Mouse (Mus musculus) lung, embryonic 15.5 days (tissue): Measurements from ENCODE around the gene Six4. TPM values are rescaled to one million over a fixed set of nuclear protein-coding genes. Genes with fewer than 3 reads are reported as not detected.
"Not testable (repeated sequence)": the region's sequence is repeated elsewhere in the genome, so short reads cannot be mapped to it uniquely, and the experiment has no call there.

Experiments
- ATAC-seq: fragments of 200-750 bp; cut with Nextera tagmentation; 2 replicates; pipeline ENCODE4 v1.8.0; 2017; ENCODE audit warnings: moderate number of reproducible peaks, borderline replicate concordance; ENCODE audit not compliant: low FRiP score, low TSS enrichment; ENCODE audit errors: extremely low read depth
- H3K27ac ChIP-seq: fragments of 300-500 bp; sonication (generic); 2 replicates; pipeline ENCODE4 v1.5.1; 2015; ENCODE audit warnings: moderate library complexity, mild to moderate bottlenecking, inconsistent platforms
- H3K27me3 ChIP-seq: fragments of 300-500 bp; sonication (generic); 2 replicates; pipeline ENCODE4 v1.6.1; 2015; ENCODE audit warnings: inconsistent platforms
- H3K36me3 ChIP-seq: fragments of 300-500 bp; sonication (generic); 2 replicates; pipeline ENCODE4 v1.6.1; 2015; ENCODE audit warnings: inconsistent platforms
- H3K4me1 ChIP-seq: fragments of 300-500 bp; sonication (generic); 2 replicates; pipeline ENCODE4 v1.6.1; 2015; ENCODE audit warnings: inconsistent platforms
- H3K4me2 ChIP-seq: fragments of 300-500 bp; sonication (generic); 2 replicates; pipeline ENCODE4 v1.6.1; 2015; ENCODE audit warnings: inconsistent platforms, mild to moderate bottlenecking, moderate library complexity
- H3K4me3 ChIP-seq: fragments of 300-500 bp; sonication (generic); 2 replicates; pipeline ENCODE4 v1.5.1; 2015; ENCODE audit warnings: mild to moderate bottlenecking, inconsistent platforms
- H3K9ac ChIP-seq: fragments of 300-500 bp; sonication (generic); 2 replicates; pipeline ENCODE4 v1.6.1; 2015; ENCODE audit warnings: inconsistent platforms
- H3K9me3 ChIP-seq: fragments of 300-500 bp; sonication (generic); 2 replicates; pipeline ENCODE4 v1.6.1; 2016; ENCODE audit warnings: inconsistent platforms
- WGBS: fragments of 180-500 bp; shearing (Covaris S2); methylation state at CpG from one replicate; pipeline ENCODE4 v1.1.7; 2015; 5-methylcytosine and 5-hydroxymethylcytosine counted together
- polyA plus RNA-seq: library from polyadenylated mRNA; unstranded; fragments of >200 nt; fragmentation: Nextera tagmentation; extraction: Ambion mirVana; gene quantifications from 2 replicates; pipeline ENCODE4 v1.2.1, GENCODE M21; 2015

The Six4 gene
- 2.4 and 2.9 TPM in 2 replicates for polyA plus RNA-seq

DNA sequence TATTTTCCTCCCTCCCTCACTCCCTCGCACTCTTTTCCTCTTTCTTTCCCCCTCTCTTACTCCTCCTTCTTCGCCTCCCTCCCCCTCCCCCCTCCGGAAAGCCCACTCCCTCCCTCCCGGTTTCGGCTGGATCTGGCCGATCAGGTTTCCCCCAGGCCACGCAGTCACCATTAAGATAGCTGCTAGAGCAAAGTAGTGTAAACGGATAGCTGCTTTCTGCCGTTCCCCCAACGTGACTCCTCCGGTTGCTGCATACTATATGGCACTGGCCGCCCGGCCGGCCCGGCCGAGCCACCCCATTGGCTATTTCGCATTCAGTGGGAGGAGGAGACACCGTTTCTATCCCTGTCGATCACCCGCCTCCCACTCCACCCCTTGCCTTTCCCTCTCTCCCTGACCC lies at the start of gene Six4:
Gene Six4 (minus strand): TSS at position 261 of the 400 bp plus-strand sequence.
- H3K36me3 ChIP-seq = no peaks in the 10 kb centered on the region
- peak within 1 kb of the TSS; percentile 100 for H3K4me2 ChIP-seq
- no peaks in the 10 kb centered on the region for H3K9me3 ChIP-seq
- peaks cover 23% of the 10 kb centered on the region for H3K4me1 ChIP-seq
- H3K9ac ChIP-seq = peak within 1 kb of the TSS; percentile 72
- under 1% methylated on average over 20 of the region's 20 CpGs for WGBS
- H3K27me3 ChIP-seq = peaks cover 9% of the 10 kb centered on the region; the same call in 1 of the 2 replicates
- ATAC-seq = peak; percentile 83
- peak within 1 kb of the TSS; percentile 84 for H3K27ac ChIP-seq
- H3K4me3 ChIP-seq = peak within 1 kb of the TSS; percentile 75

DNA sequence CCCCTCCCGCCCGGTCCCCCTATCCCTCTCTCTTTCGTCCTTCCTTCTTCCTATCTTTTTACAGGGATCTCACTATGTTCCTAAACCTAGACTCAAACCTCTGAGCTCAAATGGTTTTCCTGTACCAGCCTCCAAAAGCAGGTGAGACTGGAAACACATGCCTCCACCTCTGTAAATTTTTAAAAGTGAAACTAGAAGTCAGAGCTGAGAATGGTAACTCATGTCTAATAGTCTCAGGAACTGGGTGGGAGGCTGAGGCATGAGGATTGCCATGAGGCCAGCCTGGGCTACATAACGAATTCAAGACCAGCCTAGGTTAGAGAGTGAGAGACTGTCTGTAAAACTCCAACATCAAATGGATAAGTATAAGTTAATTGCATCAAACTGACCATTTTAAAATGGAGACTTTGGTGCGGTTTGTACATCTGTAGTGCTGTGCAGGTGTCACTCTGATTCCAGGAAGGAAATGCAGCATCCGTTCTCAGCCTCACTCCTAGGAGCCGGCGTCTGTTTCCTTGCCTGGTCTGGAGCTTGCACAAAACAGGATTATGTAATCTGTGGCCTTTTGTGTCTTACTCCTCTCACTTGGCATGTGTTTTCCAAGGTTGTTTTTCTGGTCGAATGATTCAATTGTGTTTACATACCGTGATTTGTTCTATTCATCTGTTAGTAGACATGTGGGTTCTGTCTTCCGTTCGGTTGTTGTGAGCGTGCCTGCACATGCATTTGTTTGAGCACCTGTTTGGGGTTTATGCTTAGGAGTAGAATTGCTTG lies 49.3 kb upstream of the Six4 start:
- no peaks in the 10 kb centered on the region for H3K9me3 ChIP-seq
- H3K4me2 ChIP-seq = no peak overlapping the region
- H3K27me3 ChIP-seq = no peaks in the 10 kb centered on the region
- H3K36me3 ChIP-seq = no peaks in the 10 kb centered on the region
- H3K4me3 ChIP-seq = no peak overlapping the region
- no peak overlapping the region for H3K27ac ChIP-seq
- no peak for ATAC-seq
- no peak overlapping the region for H3K9ac ChIP-seq
- H3K4me1 ChIP-seq = peaks cover 8% of the 10 kb centered on the region
- 82% methylated on average over 13 of the region's 13 CpGs for WGBS

GRCm38 (mm10) chr12:73160341-73160740 lies 47.1 kb upstream of the Six4 start:
- no peak for ATAC-seq
- H3K4me2 ChIP-seq = 0 out of 2 replicates have a peak overlapping the region, but pooled peaks have one; percentile 2

GRCm38 (mm10) chr12:73154150-73154549 lies 40.9 kb upstream of the Six4 start:
- H3K27ac ChIP-seq = no peak overlapping the region
- no peak for ATAC-seq
- H3K36me3 ChIP-seq = no peaks in the 10 kb centered on the region
- H3K9ac ChIP-seq = no peak overlapping the region
- H3K9me3 ChIP-seq = no peaks in the 10 kb centered on the region
- 89% methylated on average over 4 of the region's 4 CpGs for WGBS
- no peak overlapping the region for H3K4me2 ChIP-seq
- no peak overlapping the region for H3K4me3 ChIP-seq
- no peaks in the 10 kb centered on the region for H3K27me3 ChIP-seq
- H3K4me1 ChIP-seq = no peaks in the 10 kb centered on the region

More at GRCm38 (mm10) chr12:73160341-73160740, 47.1 kb upstream of the Six4 start:
- H3K27me3 ChIP-seq = no peaks in the 10 kb centered on the region
- H3K4me3 ChIP-seq = no peak overlapping the region
- WGBS = 18% methylated on average over 4 of the region's 4 CpGs
- peaks cover 8% of the 10 kb centered on the region for H3K4me1 ChIP-seq
- H3K27ac ChIP-seq = no peak overlapping the region
- no peaks in the 10 kb centered on the region for H3K36me3 ChIP-seq
- H3K9ac ChIP-seq = no peak overlapping the region
- H3K9me3 ChIP-seq = no peaks in the 10 kb centered on the region

DNA sequence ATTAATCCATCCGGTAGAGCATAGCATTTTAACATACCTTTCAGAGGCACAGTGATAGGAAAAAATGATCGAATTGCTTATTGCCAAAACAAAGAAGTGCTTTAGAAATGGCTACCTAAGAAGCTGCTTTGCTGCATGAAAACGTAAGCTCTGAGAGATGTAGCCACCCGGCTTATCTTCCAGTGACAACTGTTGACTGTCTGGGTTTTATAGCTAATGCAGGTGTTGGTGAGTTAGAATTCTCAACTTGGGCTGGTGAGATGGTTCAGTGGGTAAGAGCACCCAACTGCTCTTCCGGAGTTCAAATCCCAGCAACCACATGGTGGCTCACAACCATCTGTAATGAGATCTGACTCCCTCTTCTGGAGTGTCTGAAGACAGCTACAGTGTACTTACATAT lies 37.8 kb upstream of the Six4 start:
- 90% methylated on average over 5 of the region's 5 CpGs for WGBS
- H3K4me3 ChIP-seq, ATAC-seq: not testable (repeated sequence)

DNA sequence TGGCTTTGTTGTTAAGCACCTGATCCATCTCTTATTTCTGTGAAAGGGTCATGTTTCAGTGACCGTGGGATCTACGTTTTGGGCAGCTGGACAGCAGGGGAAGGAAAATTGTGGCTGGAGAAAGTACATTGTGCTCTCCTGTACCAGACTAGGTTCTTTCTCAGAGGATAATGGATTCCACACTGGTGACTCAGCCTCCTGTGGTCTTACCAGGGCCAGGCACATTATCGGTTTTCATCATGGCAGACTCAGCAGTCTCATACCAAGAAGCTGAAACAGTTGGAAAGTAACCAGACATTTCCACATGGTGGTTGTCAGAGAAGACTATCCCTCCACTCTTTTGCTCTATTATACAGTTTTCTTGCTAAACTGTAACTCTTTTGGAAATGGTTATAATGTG lies 34.0 kb upstream of the Six4 start:
- no peaks in the 10 kb centered on the region for H3K36me3 ChIP-seq
- no peak overlapping the region for H3K4me2 ChIP-seq
- H3K9ac ChIP-seq = no peak overlapping the region
- no peaks in the 10 kb centered on the region for H3K27me3 ChIP-seq
- ATAC-seq = no peak
- H3K9me3 ChIP-seq = no peaks in the 10 kb centered on the region
- H3K27ac ChIP-seq = no peak overlapping the region
- H3K4me1 ChIP-seq = no peaks in the 10 kb centered on the region
- no peak overlapping the region for H3K4me3 ChIP-seq
- 53% methylated on average over 3 of the region's 3 CpGs for WGBS

More for the DNA sequence above, 37.8 kb upstream of the Six4 start:
- H3K36me3 ChIP-seq, H3K9me3 ChIP-seq, H3K27ac ChIP-seq, H3K9ac ChIP-seq, H3K4me1 ChIP-seq, H3K4me2 ChIP-seq, H3K27me3 ChIP-seq: not testable (repeated sequence)

DNA sequence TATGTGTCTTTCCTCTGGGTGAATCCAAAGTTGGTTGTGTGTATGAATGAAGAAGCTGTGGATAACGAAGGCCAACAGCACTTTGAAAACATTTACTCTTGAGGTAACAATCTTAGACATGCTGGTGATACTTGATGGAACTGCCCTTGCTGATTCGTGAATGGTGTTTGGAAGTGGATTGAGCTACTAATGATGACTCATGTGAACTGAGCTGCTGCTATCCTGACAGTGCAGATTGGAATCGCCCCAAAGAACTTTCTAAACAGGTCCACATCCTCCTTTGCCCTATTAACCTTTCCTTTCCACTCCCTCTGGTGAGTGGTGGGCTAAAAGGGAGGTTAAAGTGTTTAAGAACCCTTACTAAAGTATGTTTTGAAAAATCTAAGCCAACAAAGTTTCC lies 27.5 kb upstream of the Six4 start:
- Histone ChIP-seq H3K4me3 (no peak overlapping the region), H3K9me3 (no peaks in the 10 kb centered on the region), H3K4me1 (no peaks in the 10 kb centered on the region), H3K36me3 (no peaks in the 10 kb centered on the region), H3K9ac (no peak overlapping the region), H3K4me2 (no peak overlapping the region), H3K27me3 (no peaks in the 10 kb centered on the region), H3K27ac (no peak overlapping the region)
- WGBS = 79% methylated on average over 3 of the region's 3 CpGs
- ATAC-seq = no peak

- H3K4me3 ChIP-seq = no peak overlapping the region
- 55% methylated on average over 4 of the region's 4 CpGs for WGBS
- peak overlapping the region; percentile 1; the same call in 1 of the 2 replicates for H3K4me2 ChIP-seq
- no peaks in the 10 kb centered on the region for H3K36me3 ChIP-seq
- no peak for ATAC-seq
- no peak overlapping the region for H3K27ac ChIP-seq
- no peak overlapping the region for H3K9ac ChIP-seq
- peaks cover 16% of the 10 kb centered on the region for H3K4me1 ChIP-seq
- H3K9me3 ChIP-seq = no peaks in the 10 kb centered on the region
- no peaks in the 10 kb centered on the region for H3K27me3 ChIP-seq
Measured at GRCm38 (mm10) chr12:73125250-73125649, 12.0 kb upstream of the Six4 start.

- Histone ChIP-seq H3K4me1 (peaks cover 16% of the 10 kb centered on the region), H3K4me2 (peak within 1 kb of the TSS; percentile 60), H3K27ac (0 out of 2 replicates have a peak within 1 kb of the TSS, but pooled peaks have one; percentile 47), H3K9ac (peak within 1 kb of the TSS; percentile 72), H3K36me3 (no peaks in the 10 kb centered on the region), H3K27me3 (no peaks in the 10 kb centered on the region), H3K9me3 (no peaks in the 10 kb centered on the region), H3K4me3 (peak within 1 kb of the TSS; percentile 86)
- peak; percentile 42 for ATAC-seq
- 1% methylated on average over 23 of the region's 23 CpGs for WGBS
Measured at GRCm38 (mm10) chr12:73123093-73124041, 10.1 kb upstream of the Six4 start, which contains the start of gene Mnat1. Gene Mnat1, plus strand, starts transcription at chr12:73123717.

DNA sequence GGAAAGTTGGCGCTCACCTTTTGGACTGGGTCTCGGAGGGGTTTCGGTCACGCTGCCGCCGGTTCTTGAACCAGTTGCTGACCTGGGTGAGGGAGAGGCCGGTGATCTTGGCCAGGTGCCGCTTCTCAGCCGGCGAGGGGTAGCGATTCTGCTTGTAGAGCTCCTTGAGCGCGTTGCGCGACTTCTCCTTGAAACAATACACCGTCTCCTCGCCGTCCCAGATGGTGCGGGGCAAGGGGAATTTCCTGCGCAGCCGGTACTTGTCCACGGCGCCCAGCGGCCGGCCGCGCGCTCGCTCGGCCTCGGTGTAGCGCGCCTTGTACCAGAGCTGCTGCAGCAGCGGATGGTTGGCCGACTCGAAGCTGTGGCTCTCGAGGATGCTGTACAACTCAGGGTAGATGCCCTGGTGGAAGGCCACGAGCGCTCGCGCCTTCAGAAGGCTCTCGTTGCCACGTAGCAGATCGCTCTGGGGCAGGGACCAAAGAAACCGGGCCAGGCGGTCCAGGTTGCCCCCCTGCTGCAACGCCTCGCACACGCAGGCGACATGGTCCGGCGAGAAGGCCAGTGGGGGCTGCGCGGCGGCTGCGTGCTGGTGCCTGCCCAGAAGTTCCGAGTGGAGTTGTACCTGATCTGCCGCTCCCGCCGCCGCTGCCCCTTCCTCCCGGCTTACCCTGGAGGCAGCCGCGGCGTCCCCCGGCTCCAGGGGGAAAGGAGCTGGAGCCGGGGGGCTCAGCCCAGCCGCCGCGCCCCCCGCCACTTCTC lies 749 bp downstream of the Six4 start:
- Histone ChIP-seq H3K4me2 (peak overlapping the region; percentile 100), H3K27me3 (peaks cover 9% of the 10 kb centered on the region; the same call in 1 of the 2 replicates), H3K36me3 (no peaks in the 10 kb centered on the region), H3K4me1 (peaks cover 23% of the 10 kb centered on the region), H3K4me3 (peak overlapping the region; percentile 75), H3K9ac (peak overlapping the region; percentile 72), H3K27ac (peak overlapping the region; percentile 84), H3K9me3 (no peaks in the 10 kb centered on the region)
- ATAC-seq = peak; percentile 67
- WGBS = 1% methylated on average over 60 of the region's 71 CpGs
